In genomic region chr14:55824001-55824480, GRCm38 (mm10) we compare ENCODE assay signal across 8 mouse cellular contexts. TPM values are rescaled to one million over a fixed set of nuclear protein-coding genes. Genes with fewer than 3 reads are reported as not detected.
DNase-seq lines count a peak whose midpoint lies in the region; ATAC-seq and TF ChIP-seq lines count a peak whose summit lies in the region.

No protein-coding gene starts in this region.

- TF ChIP-seq CTCF in lung, embryonic 14.5 days (IDR thresholded peaks at IDR 0.05; ENCODE audit: low read depth), result no peak
- no peak for TF ChIP-seq CTCF in cerebellum, adult 2 months (IDR thresholded peaks at IDR 0.05; ENCODE audit: borderline replicate concordance, insufficient read depth, low read depth, low read length)

- intact Hi-C loops in gastrocnemius, postnatal 14 days (cut with DNase I; ENCODE audit: low total_unique reads), result loop anchor here (5.0 kb wide), 2 partner anchors 38 to 93 kb away; no protein-coding TSS in a partner anchor

- peaks cover 3% of the 10 kb centered on the region; the same call in 1 of the 2 replicates for H3K27me3 ChIP-seq in intestine, embryonic 15.5 days (replicated peaks)
- H3K27me3 ChIP-seq in lung, embryonic 14.5 days (ENCODE audit: insufficient read depth, low read length), result no peaks in the 10 kb centered on the region
- H3K27me3 ChIP-seq in cerebellum, adult 2 months (ENCODE audit: control insufficient read depth, insufficient read depth, low read length), result peaks cover 3% of the 10 kb centered on the region; the same call in 1 of the 2 replicates

- no peak for TF ChIP-seq POLR2A in cerebellum, adult 2 months (IDR thresholded peaks at IDR 0.05; ENCODE audit: borderline replicate concordance, insufficient read depth, low read length)

- H3K36me3 ChIP-seq in intestine, embryonic 15.5 days, result no peaks in the 10 kb centered on the region
- H3K36me3 ChIP-seq in lung, embryonic 14.5 days (ENCODE audit: insufficient read depth), result peaks cover 29% of the 10 kb centered on the region

- ATAC-seq in intestine, embryonic 15.5 days, result 0 out of 2 replicates have a peak, but pooled peaks have one; percentile 18
- ATAC-seq in lung, embryonic 14.5 days (ENCODE audit: insufficient read depth), result peak; percentile 6; the same call in 1 of the 2 replicates

- H3K9me3 ChIP-seq in intestine, embryonic 15.5 days, result no peaks in the 10 kb centered on the region
- no peaks in the 10 kb centered on the region for H3K9me3 ChIP-seq in lung, embryonic 14.5 days (ENCODE audit: low read depth, low read length)

- 2% methylated on average over 10 of the region's 10 CpGs for WGBS in intestine, embryonic 15.5 days
- 1% methylated on average over 10 of the region's 10 CpGs for WGBS in lung, embryonic 14.5 days
- WGBS in cerebellum, adult 2 months, result 30% methylated on average over 10 of the region's 10 CpGs

- peak overlapping the region; percentile 90 for H3K4me2 ChIP-seq in intestine, embryonic 15.5 days (replicated peaks)
- H3K4me2 ChIP-seq in lung, embryonic 14.5 days, result peak overlapping the region; percentile 92

- H3K4me1 ChIP-seq in intestine, embryonic 15.5 days (replicated peaks), result peaks cover 29% of the 10 kb centered on the region
- no peaks in the 10 kb centered on the region; the same call in 1 of the 2 replicates for H3K4me1 ChIP-seq in lung, embryonic 14.5 days (ENCODE audit: insufficient read depth)
- H3K4me1 ChIP-seq in cerebellum, adult 2 months (ENCODE audit: control insufficient read depth, insufficient read depth, low read length), result no peaks in the 10 kb centered on the region

- peak overlapping the region; percentile 62 for H3K4me3 ChIP-seq in intestine, embryonic 15.5 days (replicated peaks)
- H3K4me3 ChIP-seq in lung, embryonic 14.5 days (ENCODE audit: low read depth, low read length), result peak overlapping the region; percentile 75
- no peak overlapping the region for H3K4me3 ChIP-seq in cerebellum, adult 2 months (replicated peaks; ENCODE audit: insufficient read depth, low read depth, low read length)

- peak; percentile 25 to 33 for DNase-seq in adrenal gland, adult 18-20 months (ENCODE audit: low spot score in 2 of 2)
- no peak for DNase-seq in adrenal gland, adult 8-10 months
- DNase-seq in adrenal gland, postnatal 10 days, result peak; percentile 63
- DNase-seq in gastrocnemius, postnatal 14 days, result peak; percentile 49
- DNase-seq in lung, embryonic 14.5 days, result peak; percentile 80
- peak; percentile 77 for DNase-seq in retina, postnatal 1 day
- no peak for DNase-seq in cerebellum, adult 2 months

- peak overlapping the region; percentile 95 for H3K27ac ChIP-seq in intestine, embryonic 15.5 days
- H3K27ac ChIP-seq in lung, embryonic 14.5 days (ENCODE audit: low read depth), result peak overlapping the region; percentile 98
- H3K27ac ChIP-seq in cerebellum, adult 2 months (ENCODE audit: insufficient read depth, low read length), result no peak overlapping the region

- H3K9ac ChIP-seq in intestine, embryonic 15.5 days, result peak overlapping the region; percentile 73
- peak overlapping the region; percentile 63 for H3K9ac ChIP-seq in lung, embryonic 14.5 days

RNA-seq across cellular contexts. Expression of gene Nfatc4, which starts 1.1 kb away (rescaled TPM):
- total RNA-seq in adrenal gland, adult 18-20 months (2021), result 10 to 100 TPM; 17.4 to 21.4 TPM
- 10 to 100 TPM; 23.3 to 45.1 (median 31.1) TPM for total RNA-seq in adrenal gland, adult 8-10 months (2022)
- total RNA-seq in adrenal gland, postnatal 10 days (2021), result 10 to 100 TPM; 23.5 to 28.2 TPM
- total RNA-seq in gastrocnemius, postnatal 14 days (2021), result 1 to 10 TPM; 7.4 to 7.5 TPM
- polyA plus RNA-seq in intestine, embryonic 15.5 days (2015; fragmentation: Nextera tagmentation; extraction: Ambion mirVana), result 25.7 and 26.3 TPM in 2 replicates
- 58.8 and 66.1 TPM in 2 replicates for polyA plus RNA-seq in lung, embryonic 14.5 days (2014; fragmentation: Nextera tagmentation; extraction: Ambion mirVana)
- polyA plus RNA-seq in cerebellum, adult 2 months (2012; rRNA removed), result 1.5 and 1.7 TPM in 2 replicates

RNA-seq across cellular contexts. Expression of gene Nynrin, which starts 29.8 kb away (rescaled TPM):
- total RNA-seq in adrenal gland, adult 18-20 months (2021), result 1 to 10 TPM; 8.2 to 9.0 TPM
- total RNA-seq in adrenal gland, adult 8-10 months (2022), result 10 to 100 TPM; 14.3 to 23.2 (median 17.2) TPM
- 10 to 100 TPM; 20.7 to 24.4 TPM for total RNA-seq in adrenal gland, postnatal 10 days (2021)
- 1 to 10 TPM; 7.2 to 7.5 TPM for total RNA-seq in gastrocnemius, postnatal 14 days (2021)
- polyA plus RNA-seq in intestine, embryonic 15.5 days (2015; fragmentation: Nextera tagmentation; extraction: Ambion mirVana), result 14.5 and 18.3 TPM in 2 replicates
- polyA plus RNA-seq in lung, embryonic 14.5 days (2014; fragmentation: Nextera tagmentation; extraction: Ambion mirVana), result 18.7 and 19.4 TPM in 2 replicates
- polyA plus RNA-seq in cerebellum, adult 2 months (2012; rRNA removed), result 4.5 and 4.8 TPM in 2 replicates

RNA-seq across cellular contexts. Expression of gene Ripk3, which starts 35.4 kb away (rescaled TPM):
- 1 to 10 TPM; 3.6 to 4.5 TPM for total RNA-seq in adrenal gland, adult 18-20 months (2021)
- 1 to 10 TPM; 3.0 to 6.2 (median 5.8) TPM for total RNA-seq in adrenal gland, adult 8-10 months (2022)
- 1 to 10 TPM; 8.3 to 9.1 TPM for total RNA-seq in adrenal gland, postnatal 10 days (2021)
- total RNA-seq in gastrocnemius, postnatal 14 days (2021), result 1 to 10 TPM; 2.4 to 2.6 TPM
- polyA plus RNA-seq in intestine, embryonic 15.5 days (2015; fragmentation: Nextera tagmentation; extraction: Ambion mirVana), result 45.2 and 45.6 TPM in 2 replicates
- 42.5 and 51.4 TPM in 2 replicates for polyA plus RNA-seq in lung, embryonic 14.5 days (2014; fragmentation: Nextera tagmentation; extraction: Ambion mirVana)
- 0.39 and 0.60 TPM in 2 replicates for polyA plus RNA-seq in cerebellum, adult 2 months (2012; rRNA removed)

RNA-seq across cellular contexts. Expression of gene Adcy4, which starts 40.1 kb away (rescaled TPM):
- 10 to 100 TPM in 1 of 2 experiments, 1 to 10 TPM in 1; 8.3 to 17.1 TPM for total RNA-seq in adrenal gland, adult 18-20 months (2021)
- total RNA-seq in adrenal gland, adult 8-10 months (2022), result 1 to 10 TPM; 5.2 to 9.1 (median 7.8) TPM
- 10 to 100 TPM; 10.3 to 12.6 TPM for total RNA-seq in adrenal gland, postnatal 10 days (2021)
- total RNA-seq in gastrocnemius, postnatal 14 days (2021), result 1 to 10 TPM; 7.1 to 8.6 TPM
- polyA plus RNA-seq in intestine, embryonic 15.5 days (2015; fragmentation: Nextera tagmentation; extraction: Ambion mirVana), result 6.7 and 7.0 TPM in 2 replicates
- polyA plus RNA-seq in lung, embryonic 14.5 days (2014; fragmentation: Nextera tagmentation; extraction: Ambion mirVana), result 11.6 and 14.1 TPM in 2 replicates
- 4.0 and 4.1 TPM in 2 replicates for polyA plus RNA-seq in cerebellum, adult 2 months (2012; rRNA removed)

RNA-seq across cellular contexts. Expression of gene Ltb4r1, which starts 58.3 kb away (rescaled TPM):
- under 1 TPM; 0.42 to 0.50 TPM for total RNA-seq in adrenal gland, adult 18-20 months (2021)
- under 1 TPM; 0.31 to 0.75 (median 0.43) TPM for total RNA-seq in adrenal gland, adult 8-10 months (2022)
- 1 to 10 TPM; 1.4 to 1.6 TPM for total RNA-seq in adrenal gland, postnatal 10 days (2021)
- under 1 TPM; 0.22 to 0.39 TPM for total RNA-seq in gastrocnemius, postnatal 14 days (2021)
- 0.93 and 1.0 TPM in 2 replicates for polyA plus RNA-seq in intestine, embryonic 15.5 days (2015; fragmentation: Nextera tagmentation; extraction: Ambion mirVana)
- 0.31 and 0.64 TPM in 2 replicates for polyA plus RNA-seq in lung, embryonic 14.5 days (2014; fragmentation: Nextera tagmentation; extraction: Ambion mirVana)
- polyA plus RNA-seq in cerebellum, adult 2 months (2012; rRNA removed), result 0.33 and 0.36 TPM in 2 replicates

Comparison
In these comparisons a context has a peak if more than half of its experiments do, and no peak if none do; other contexts are left out.
1. DNase-seq: peak in adrenal gland, adult 18-20 months (2 of 2), adrenal gland, postnatal 10 days (single experiment), gastrocnemius, postnatal 14 days (single experiment), lung, embryonic 14.5 days (single experiment) and retina, postnatal 1 day (single experiment); none in adrenal gland, adult 8-10 months (single experiment) and cerebellum, adult 2 months (0 of 2).